Mouse (Mus musculus): ENCODE measurements around the gene Cdc6.

GRCm38 (mm10) chr11:98955707-98956235, 48.2 kb downstream of the Cdc6 start:
- TF ChIP-seq CTCF (conservative IDR thresholded peaks at IDR 0.05 in 1 of 2, IDR thresholded peaks at IDR 0.05 in 1 of 2; ENCODE audit: low read depth in 2 of 2, low read length in 2 of 2) = no peak
- no peak for TF ChIP-seq CHD2 (IDR thresholded peaks at IDR 0.05; ENCODE audit: low read length)
- TF ChIP-seq POLR2A (IDR thresholded peaks at IDR 0.05; ENCODE audit: low read depth, low read length) = no peak
